Mouse (Mus musculus) olfactory bulb, adult 2 months (tissue): Measurements from ENCODE around the gene Rrbp1.

Experiments used
- CTCF ChIP-seq: fragments of 200-500 bp; IDR thresholded peaks from 2 replicates; pipeline ENCODE4 v1.5.1; 2012; ENCODE audit warnings: low read depth, mild to moderate bottlenecking, low read length, moderate library complexity; ENCODE audit not compliant: insufficient read depth
- POLR2A ChIP-seq: fragments of 200-500 bp; IDR thresholded peaks from 2 replicates; pipeline ENCODE4 v1.6.1; 2012; ENCODE audit warnings: mild to moderate bottlenecking, low read depth, low read length, moderate library complexity; ENCODE audit not compliant: insufficient read depth

GRCm38 (mm10) chr2:143924085-143924484 is 87.0 kb downstream of the Rrbp1 start:
- TF ChIP-seq POLR2A, result no peak
- no peak for TF ChIP-seq CTCF
